Mouse (Mus musculus): ENCODE data around the gene Cmbl. TPM values are rescaled to one million over a fixed set of nuclear protein-coding genes. Genes with fewer than 3 reads are reported as not detected.
"Not testable (repeated sequence)": the region's sequence is repeated elsewhere in the genome, so short reads cannot be mapped to it uniquely, and the experiment has no call there.

The Cmbl gene
- polyA plus RNA-seq, 1 experiment from 2014 or later, result 1.7 TPM

DNA sequence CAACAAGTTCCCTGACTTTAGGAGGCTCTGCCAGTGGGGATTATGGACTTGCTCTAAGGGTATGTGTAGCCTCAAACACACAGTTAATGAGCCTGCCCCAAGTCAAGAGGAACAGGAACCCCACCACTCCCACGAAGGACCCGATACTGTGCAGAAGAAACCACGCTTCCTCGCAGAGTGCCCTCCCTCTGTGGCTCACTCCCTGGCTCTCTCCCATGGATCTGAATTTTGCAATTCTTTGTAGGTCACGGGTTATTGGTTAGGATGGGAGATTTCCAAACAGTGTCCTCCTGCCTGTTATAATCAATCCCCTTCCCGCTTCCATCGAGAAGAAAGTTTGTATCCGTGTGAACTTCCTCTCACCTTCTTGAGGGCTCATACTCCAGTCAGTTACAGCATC is 5.8 kb downstream of the Cmbl start:
- 94% methylated on average over 8 of the region's 8 CpGs for WGBS
- H3K4me3 ChIP-seq (ENCODE audit: low read depth, low read length), result no peak overlapping the region
- no peak overlapping the region for H3K9ac ChIP-seq (replicated peaks; ENCODE audit: low read depth, low read length)
- no peaks in the 10 kb centered on the region for H3K36me3 ChIP-seq (ENCODE audit: control insufficient read depth, insufficient read depth, low read length)
- H3K4me2 ChIP-seq (ENCODE audit: low read depth, low read length), result no peak overlapping the region
- H3K9me3 ChIP-seq (ENCODE audit: control insufficient read depth, low read length), result no peaks in the 10 kb centered on the region
- no peak overlapping the region for H3K27ac ChIP-seq (ENCODE audit: low read depth, low read length)
- ATAC-seq (ENCODE audit: low read depth), result no peak
- H3K27me3 ChIP-seq (ENCODE audit: control insufficient read depth, insufficient read depth, low read length), result no peaks in the 10 kb centered on the region
- H3K4me1 ChIP-seq (ENCODE audit: control insufficient read depth, insufficient read depth, low read length), result no peaks in the 10 kb centered on the region

DNA sequence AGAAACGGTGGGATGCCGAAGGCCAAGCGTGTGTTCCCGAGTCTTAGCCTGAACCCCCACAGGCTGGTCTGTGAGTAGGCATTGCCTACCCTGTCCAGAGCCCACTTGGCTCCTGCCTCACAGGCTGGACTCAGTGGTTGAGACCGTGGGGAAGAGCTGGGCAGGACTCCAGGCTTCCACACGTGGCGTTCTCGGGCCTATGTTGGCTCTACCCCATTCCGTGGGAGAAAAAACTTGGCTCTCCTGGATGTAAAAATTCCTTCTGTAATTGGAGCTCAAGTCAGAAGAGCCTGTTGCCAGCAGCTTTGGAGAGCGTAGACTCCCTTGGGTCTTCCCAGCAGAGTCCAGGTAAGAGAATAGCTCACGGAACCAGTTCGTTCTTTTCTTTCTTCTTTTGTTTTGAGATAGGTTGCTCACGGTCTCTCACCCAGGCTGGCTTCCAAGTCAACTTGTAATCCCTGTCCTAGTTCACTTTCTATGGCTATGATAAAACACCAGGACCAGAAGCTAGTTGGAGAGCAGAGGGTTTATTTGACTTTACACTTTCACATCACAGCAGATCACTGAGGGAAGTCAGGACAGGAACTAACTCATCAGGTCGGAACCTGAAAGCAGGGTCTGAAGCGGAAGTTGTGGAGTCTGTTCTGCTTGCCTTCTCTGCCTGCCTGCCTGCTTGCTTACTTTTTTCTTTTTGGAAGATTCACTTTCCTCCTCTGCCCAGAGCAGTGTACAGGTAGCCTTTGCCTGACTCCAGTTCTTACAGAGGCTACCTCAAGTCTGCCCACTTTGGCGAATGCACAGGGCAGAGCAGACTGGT is 6.9 kb downstream of the Cmbl start:
- no peak overlapping the region for H3K9ac ChIP-seq (replicated peaks; ENCODE audit: low read depth, low read length)
- no peaks in the 10 kb centered on the region for H3K9me3 ChIP-seq (ENCODE audit: control insufficient read depth, low read length)
- no peak overlapping the region for H3K4me3 ChIP-seq (ENCODE audit: low read depth, low read length)
- no peaks in the 10 kb centered on the region for H3K36me3 ChIP-seq (ENCODE audit: control insufficient read depth, insufficient read depth, low read length)
- 88% methylated on average over 16 of the region's 16 CpGs for WGBS
- no peak overlapping the region for H3K27ac ChIP-seq (ENCODE audit: low read depth, low read length)
- no peak overlapping the region for H3K4me2 ChIP-seq (ENCODE audit: low read depth, low read length)
- H3K27me3 ChIP-seq (ENCODE audit: control insufficient read depth, insufficient read depth, low read length), result no peaks in the 10 kb centered on the region
- no peak for ATAC-seq (ENCODE audit: low read depth)
- no peaks in the 10 kb centered on the region for H3K4me1 ChIP-seq (ENCODE audit: control insufficient read depth, insufficient read depth, low read length)

DNA sequence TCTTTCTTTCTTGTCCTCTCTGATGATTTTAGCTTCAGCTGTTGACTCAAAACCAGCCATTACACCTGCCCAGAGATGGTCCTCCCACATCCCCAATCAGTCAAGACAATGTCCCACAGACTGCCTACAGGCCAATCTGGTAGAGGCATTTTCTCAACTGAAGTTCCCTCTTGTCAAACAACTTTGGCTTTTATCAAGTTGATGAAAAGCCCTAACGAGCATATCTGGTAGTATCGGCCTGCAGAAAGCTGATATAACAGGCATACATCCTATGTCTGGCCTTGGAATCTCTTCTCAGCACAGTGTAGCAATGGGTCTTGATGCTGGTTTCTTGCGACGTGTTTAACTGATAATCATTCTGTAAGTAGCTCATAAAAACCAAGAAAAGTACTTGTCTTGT is 8.1 kb downstream of the Cmbl start:
- Histone ChIP-seq H3K4me1 (ENCODE audit: control insufficient read depth, insufficient read depth, low read length) (no peaks in the 10 kb centered on the region), H3K4me2 (ENCODE audit: low read depth, low read length) (no peak overlapping the region), H3K9me3 (ENCODE audit: control insufficient read depth, low read length) (no peaks in the 10 kb centered on the region), H3K9ac (replicated peaks; ENCODE audit: low read depth, low read length) (no peak overlapping the region), H3K4me3 (ENCODE audit: low read depth, low read length) (no peak overlapping the region), H3K27me3 (ENCODE audit: control insufficient read depth, insufficient read depth, low read length) (no peaks in the 10 kb centered on the region), H3K36me3 (ENCODE audit: control insufficient read depth, insufficient read depth, low read length) (no peaks in the 10 kb centered on the region), H3K27ac (ENCODE audit: low read depth, low read length) (no peak overlapping the region)
- no peak for ATAC-seq (ENCODE audit: low read depth)
- WGBS, result 92% methylated on average over 4 of the region's 4 CpGs

DNA sequence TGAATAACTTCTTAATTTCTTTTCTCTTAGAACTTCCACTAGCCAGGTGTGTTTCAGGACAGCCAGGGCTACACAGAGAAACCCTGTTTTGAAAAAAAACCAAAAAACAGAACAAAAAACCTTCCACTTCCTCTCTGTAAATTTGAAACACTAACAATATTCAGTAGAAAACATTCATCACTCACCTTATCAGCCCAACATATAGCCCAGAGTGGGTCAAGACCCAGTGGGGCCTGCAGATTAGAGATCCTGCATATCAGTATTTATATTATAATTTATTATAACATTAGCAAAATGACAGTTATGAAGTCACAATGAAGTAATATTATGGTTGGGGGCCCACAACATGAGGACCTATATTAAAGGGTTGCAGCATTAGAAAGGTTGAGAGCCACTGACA is 8.5 kb downstream of the Cmbl start:
- Histone ChIP-seq H3K27me3 (ENCODE audit: control insufficient read depth, insufficient read depth, low read length) (no peaks in the 10 kb centered on the region), H3K9ac (replicated peaks; ENCODE audit: low read depth, low read length) (no peak overlapping the region), H3K4me1 (ENCODE audit: control insufficient read depth, insufficient read depth, low read length) (no peaks in the 10 kb centered on the region), H3K4me3 (ENCODE audit: low read depth, low read length) (no peak overlapping the region), H3K27ac (ENCODE audit: low read depth, low read length) (no peak overlapping the region), H3K4me2 (ENCODE audit: low read depth, low read length) (no peak overlapping the region), H3K9me3 (ENCODE audit: control insufficient read depth, low read length) (no peaks in the 10 kb centered on the region), H3K36me3 (ENCODE audit: control insufficient read depth, insufficient read depth, low read length) (no peaks in the 10 kb centered on the region)
- ATAC-seq (ENCODE audit: low read depth), result no peak

DNA sequence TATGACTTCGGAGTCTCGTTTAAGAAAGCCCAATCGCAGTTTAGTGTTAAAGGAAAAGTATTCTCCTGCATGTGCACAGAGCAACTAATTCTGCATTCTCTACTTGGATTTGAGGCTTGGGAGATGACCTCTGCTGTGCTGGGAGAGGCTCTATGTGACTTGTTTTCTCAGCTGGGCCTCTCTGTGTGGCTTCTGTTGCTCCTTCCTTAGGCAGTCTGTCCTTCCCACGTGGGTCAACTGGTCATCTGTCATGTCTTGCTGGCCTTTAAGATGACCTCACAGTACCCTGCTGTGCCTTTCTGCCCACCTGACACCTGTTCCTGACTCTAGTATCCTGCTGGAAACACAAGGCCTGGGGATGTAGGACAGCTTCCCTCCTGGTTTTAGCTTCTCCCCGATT is 10.9 kb downstream of the Cmbl start:
- Histone ChIP-seq H3K4me3 (ENCODE audit: low read depth, low read length) (no peak overlapping the region), H3K9ac (replicated peaks; ENCODE audit: low read depth, low read length) (no peak overlapping the region), H3K9me3 (ENCODE audit: control insufficient read depth, low read length) (no peaks in the 10 kb centered on the region), H3K27ac (ENCODE audit: low read depth, low read length) (no peak overlapping the region), H3K4me1 (ENCODE audit: control insufficient read depth, insufficient read depth, low read length) (no peaks in the 10 kb centered on the region), H3K36me3 (ENCODE audit: control insufficient read depth, insufficient read depth, low read length) (no peaks in the 10 kb centered on the region), H3K27me3 (ENCODE audit: control insufficient read depth, insufficient read depth, low read length) (no peaks in the 10 kb centered on the region), H3K4me2 (ENCODE audit: low read depth, low read length) (no peak overlapping the region)
- 77% methylated on average over 5 of the region's 5 CpGs for WGBS
- ATAC-seq (ENCODE audit: low read depth), result no peak

DNA sequence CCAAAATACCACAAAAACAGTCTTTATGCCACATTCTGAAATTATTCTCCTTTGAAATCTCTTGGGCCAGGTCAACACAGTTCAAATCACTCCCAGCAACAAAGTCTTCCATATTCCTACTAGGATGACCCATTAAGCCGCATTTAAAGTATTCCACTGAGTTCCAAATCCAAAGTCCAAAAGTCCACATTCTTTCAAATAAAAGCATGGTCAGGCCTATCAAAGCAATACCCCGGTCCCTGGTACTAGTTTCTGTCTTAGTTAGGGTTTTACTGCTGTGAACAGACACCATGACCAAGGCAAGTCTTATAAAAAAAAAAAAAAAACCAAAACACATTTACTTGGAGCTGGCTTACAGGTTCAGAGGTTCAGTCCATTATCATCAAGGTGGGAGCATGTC is 15.9 kb downstream of the Cmbl start:
- H3K4me2 ChIP-seq (ENCODE audit: low read depth, low read length); H3K4me3 ChIP-seq (ENCODE audit: low read depth, low read length); H3K36me3 ChIP-seq (ENCODE audit: control insufficient read depth, insufficient read depth, low read length); H3K4me1 ChIP-seq (ENCODE audit: control insufficient read depth, insufficient read depth, low read length); H3K27me3 ChIP-seq (ENCODE audit: control insufficient read depth, insufficient read depth, low read length); H3K9me3 ChIP-seq (ENCODE audit: control insufficient read depth, low read length); H3K9ac ChIP-seq (replicated peaks; ENCODE audit: low read depth, low read length); H3K27ac ChIP-seq (ENCODE audit: low read depth, low read length); ATAC-seq (ENCODE audit: low read depth): not testable (repeated sequence)
- 97% methylated on average over 2 of the region's 2 CpGs for WGBS

DNA sequence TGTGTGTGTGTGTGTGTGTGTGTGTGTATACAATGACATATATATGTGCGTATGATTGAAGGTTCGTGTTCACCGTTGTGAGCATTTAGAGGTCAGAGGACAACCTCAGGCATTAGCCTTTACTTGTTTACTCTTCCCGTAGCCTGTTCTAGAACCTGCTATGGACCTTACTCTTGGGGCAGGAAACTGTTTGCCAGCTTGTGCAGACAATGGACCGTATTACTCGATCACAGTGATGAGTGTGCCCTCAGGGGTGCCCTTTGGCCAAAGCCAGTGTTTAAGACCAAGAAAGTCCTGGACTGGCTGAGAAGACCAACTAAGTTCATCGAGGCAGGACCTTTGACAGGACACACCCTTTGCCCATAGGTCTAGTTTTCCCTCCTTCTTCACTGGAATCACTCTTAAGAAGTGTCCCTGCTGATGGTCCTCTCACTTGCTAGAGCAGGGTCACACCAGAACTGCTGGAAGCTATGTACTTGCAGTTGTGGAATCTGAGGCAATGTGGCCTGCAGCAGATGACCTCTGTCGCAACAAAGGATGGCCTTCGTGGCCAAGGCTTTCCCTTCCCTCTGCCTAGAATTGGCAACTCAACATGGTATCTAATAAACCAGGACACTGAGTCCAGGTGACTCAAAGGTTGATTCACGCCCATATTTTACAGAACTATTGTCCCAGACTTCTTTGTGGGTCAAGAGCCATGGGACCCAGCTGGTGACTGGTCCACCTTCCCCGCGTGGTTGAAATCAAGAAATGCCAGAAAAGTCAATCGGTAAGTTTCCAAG is 18.3 kb downstream of the Cmbl start:
- ATAC-seq (ENCODE audit: low read depth), result no peak
- no peak overlapping the region for H3K9ac ChIP-seq (replicated peaks; ENCODE audit: low read depth, low read length)
- no peaks in the 10 kb centered on the region for H3K27me3 ChIP-seq (ENCODE audit: control insufficient read depth, insufficient read depth, low read length)
- H3K27ac ChIP-seq (ENCODE audit: low read depth, low read length), result no peak overlapping the region
- H3K9me3 ChIP-seq (ENCODE audit: control insufficient read depth, low read length), result no peaks in the 10 kb centered on the region
- H3K4me2 ChIP-seq (ENCODE audit: low read depth, low read length), result no peak overlapping the region
- 92% methylated on average over 13 of the region's 13 CpGs for WGBS
- no peaks in the 10 kb centered on the region for H3K4me1 ChIP-seq (ENCODE audit: control insufficient read depth, insufficient read depth, low read length)
- H3K4me3 ChIP-seq (ENCODE audit: low read depth, low read length), result no peak overlapping the region
- no peaks in the 10 kb centered on the region for H3K36me3 ChIP-seq (ENCODE audit: control insufficient read depth, insufficient read depth, low read length)

DNA sequence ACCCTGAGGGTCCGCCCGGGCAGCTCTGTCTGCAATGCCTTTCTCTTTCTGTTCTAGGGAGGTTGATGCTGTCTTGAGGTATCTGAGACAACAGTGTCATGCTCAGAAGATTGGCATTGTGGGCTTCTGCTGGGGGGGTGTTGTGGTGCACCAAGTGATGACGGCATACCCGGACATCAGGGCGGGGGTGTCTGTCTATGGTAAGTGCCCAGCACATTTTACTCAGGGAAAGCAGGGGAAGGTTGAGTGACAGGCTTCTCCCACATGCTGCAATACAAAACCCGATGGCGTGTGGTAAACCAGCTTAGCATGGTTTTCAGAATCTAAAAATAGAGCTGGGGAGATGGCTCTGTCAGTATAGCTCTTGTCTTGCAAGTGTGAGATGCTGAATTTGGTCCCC is 20.0 kb downstream of the Cmbl start:
- H3K4me1 ChIP-seq (ENCODE audit: control insufficient read depth, insufficient read depth, low read length), result no peaks in the 10 kb centered on the region
- no peaks in the 10 kb centered on the region for H3K9me3 ChIP-seq (ENCODE audit: control insufficient read depth, low read length)
- H3K36me3 ChIP-seq (ENCODE audit: control insufficient read depth, insufficient read depth, low read length), result peaks cover 8% of the 10 kb centered on the region
- H3K27ac ChIP-seq (ENCODE audit: low read depth, low read length), result no peak overlapping the region
- no peak for ATAC-seq (ENCODE audit: low read depth)
- WGBS, result 93% methylated on average over 7 of the region's 7 CpGs
- no peak overlapping the region for H3K4me2 ChIP-seq (ENCODE audit: low read depth, low read length)
- no peak overlapping the region for H3K9ac ChIP-seq (replicated peaks; ENCODE audit: low read depth, low read length)
- H3K4me3 ChIP-seq (ENCODE audit: low read depth, low read length), result no peak overlapping the region
- no peaks in the 10 kb centered on the region for H3K27me3 ChIP-seq (ENCODE audit: control insufficient read depth, insufficient read depth, low read length)

DNA sequence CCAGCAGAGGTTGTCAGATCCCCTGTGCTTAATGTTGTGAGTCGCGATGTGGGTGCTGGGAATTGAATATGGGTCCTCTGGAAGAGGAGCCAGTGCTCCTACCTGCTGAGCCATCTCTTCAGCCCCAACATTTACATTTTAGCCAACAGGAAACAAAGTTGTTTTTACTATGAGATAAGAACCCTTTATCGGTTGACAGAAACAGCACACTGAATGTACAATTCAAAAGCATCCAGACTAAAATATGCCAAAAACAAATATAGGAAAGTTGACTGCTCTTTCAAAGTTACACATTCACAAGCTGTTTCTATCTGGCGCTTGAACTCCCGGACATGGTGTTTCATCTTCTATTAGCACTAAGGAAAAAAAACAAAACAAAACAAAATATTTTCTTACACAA is 20.9 kb downstream of the Cmbl start:
- 81% methylated on average over 5 of the region's 5 CpGs for WGBS
- Histone ChIP-seq H3K9ac (replicated peaks; ENCODE audit: low read depth, low read length) (no peak overlapping the region), H3K4me3 (ENCODE audit: low read depth, low read length) (no peak overlapping the region)

More for the DNA sequence above, 20.9 kb downstream of the Cmbl start:
- no peaks in the 10 kb centered on the region for H3K27me3 ChIP-seq (ENCODE audit: control insufficient read depth, insufficient read depth, low read length)
- H3K27ac ChIP-seq (ENCODE audit: low read depth, low read length), result no peak overlapping the region
- ATAC-seq (ENCODE audit: low read depth), result no peak
- no peak overlapping the region for H3K4me2 ChIP-seq (ENCODE audit: low read depth, low read length)
- peaks cover 16% of the 10 kb centered on the region for H3K36me3 ChIP-seq (ENCODE audit: control insufficient read depth, insufficient read depth, low read length)
- H3K9me3 ChIP-seq (ENCODE audit: control insufficient read depth, low read length), result no peaks in the 10 kb centered on the region
- H3K4me1 ChIP-seq (ENCODE audit: control insufficient read depth, insufficient read depth, low read length), result no peaks in the 10 kb centered on the region

Data from neural tube, embryonic 14.5 days (tissue).